Mouse (Mus musculus) midbrain, embryonic 15.5 days (tissue): ENCODE results near the gene Xpo6. TPM values are rescaled to one million over a fixed set of nuclear protein-coding genes. Genes with fewer than 3 reads are reported as not detected.

Experiments
- ATAC-seq: fragments of 200-750 bp; cut with Nextera tagmentation; replicated peaks from 2 replicates; pipeline ENCODE4 v1.8.0; 2017; ENCODE audit warnings: moderate TSS enrichment
- H3K27ac ChIP-seq: fragments of 300-500 bp; sonication (generic); 2 replicates; pipeline ENCODE4 v1.5.1; 2015; ENCODE audit warnings: mild to moderate bottlenecking, inconsistent platforms
- H3K27me3 ChIP-seq: fragments of 300-500 bp; sonication (generic); replicated peaks from 2 replicates; pipeline ENCODE4 v1.6.1; 2015; ENCODE audit warnings: inconsistent platforms
- H3K36me3 ChIP-seq: fragments of 300-500 bp; sonication (generic); replicated peaks from 2 replicates; pipeline ENCODE4 v1.6.1; 2015; ENCODE audit warnings: inconsistent platforms
- H3K4me1 ChIP-seq: fragments of 300-500 bp; sonication (generic); 2 replicates; pipeline ENCODE4 v1.6.1; 2015; ENCODE audit warnings: inconsistent platforms
- H3K4me2 ChIP-seq: fragments of 300-500 bp; sonication (generic); 2 replicates; pipeline ENCODE4 v1.6.1; 2015; ENCODE audit warnings: inconsistent platforms, mild to moderate bottlenecking, moderate library complexity
- H3K4me3 ChIP-seq: fragments of 300-500 bp; sonication (generic); 2 replicates; pipeline ENCODE4 v1.5.1; 2015; ENCODE audit warnings: mild to moderate bottlenecking, inconsistent platforms
- H3K9ac ChIP-seq: fragments of 300-500 bp; sonication (generic); 2 replicates; pipeline ENCODE4 v1.6.1; 2015; ENCODE audit warnings: mild to moderate bottlenecking, inconsistent platforms
- H3K9me3 ChIP-seq: fragments of 300-500 bp; sonication (generic); 2 replicates; pipeline ENCODE4 v1.6.1; 2016; ENCODE audit warnings: inconsistent platforms
- WGBS: fragments of 180-500 bp; shearing (Covaris S2); methylation state at CpG from one replicate; pipeline ENCODE4 v1.1.7; 2015; ENCODE audit warnings: mixed read lengths; 5-methylcytosine and 5-hydroxymethylcytosine counted together
- polyA plus RNA-seq: library from polyadenylated mRNA; unstranded; fragments of >200 nt; fragmentation: Nextera tagmentation; extraction: Ambion mirVana; gene quantifications from 2 replicates; pipeline ENCODE4 v1.2.1, GENCODE M21; 2015

The Xpo6 gene
- polyA plus RNA-seq, 1 experiment from 2014 or later = 55.7 TPM

DNA sequence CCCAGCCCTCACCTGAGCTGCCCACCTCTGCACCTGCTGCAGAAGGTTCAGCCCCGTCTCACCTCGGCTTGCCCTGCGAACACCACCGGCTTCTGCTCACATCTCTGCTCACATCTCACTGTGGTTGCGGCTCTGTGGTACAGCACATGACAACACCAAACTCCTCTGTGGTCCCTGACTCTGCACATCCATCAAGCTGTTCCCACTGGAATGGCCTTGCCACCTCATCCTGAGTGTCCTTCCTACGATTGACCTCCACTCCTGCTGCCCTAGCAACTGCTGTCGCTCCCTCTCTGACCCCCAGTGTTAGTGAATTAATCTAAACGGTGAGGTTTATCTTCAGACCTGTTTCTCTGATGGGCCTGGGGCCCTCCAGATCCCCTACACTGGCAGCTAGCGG is 115.1 kb downstream of the Xpo6 start:
- Histone ChIP-seq H3K9me3 (no peaks in the 10 kb centered on the region), H3K4me2 (no peak overlapping the region), H3K36me3 (no peaks in the 10 kb centered on the region), H3K27ac (no peak overlapping the region), H3K9ac (no peak overlapping the region), H3K4me3 (no peak overlapping the region), H3K4me1 (peaks cover 38% of the 10 kb centered on the region), H3K27me3 (peaks cover 30% of the 10 kb centered on the region; the same call in 1 of the 2 replicates)
- WGBS = 91% methylated on average over 9 of the region's 9 CpGs
- no peak for ATAC-seq

DNA sequence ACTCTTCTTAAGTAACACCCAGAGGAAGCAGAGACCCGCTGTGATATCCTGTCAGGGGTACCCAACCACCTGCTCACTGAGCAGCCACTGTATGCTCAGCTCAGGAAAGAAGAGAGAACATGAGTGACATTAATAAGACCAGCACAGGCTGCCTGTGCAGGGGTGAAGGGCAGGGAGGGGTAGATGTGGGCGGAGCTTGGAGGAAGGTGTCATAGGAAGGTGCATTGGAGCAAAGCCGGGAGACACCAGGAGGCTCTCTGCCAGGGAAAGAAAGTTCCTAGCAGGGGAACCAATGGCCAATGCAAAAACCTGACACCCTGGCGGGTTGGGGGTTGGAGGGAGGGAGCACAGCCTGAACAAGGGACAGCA is 116.3 kb downstream of the Xpo6 start:
- 13% methylated on average over 4 of the region's 4 CpGs for WGBS
- Histone ChIP-seq H3K9me3 (no peaks in the 10 kb centered on the region), H3K27me3 (peaks cover 30% of the 10 kb centered on the region; the same call in 1 of the 2 replicates), H3K9ac (no peak overlapping the region), H3K4me3 (no peak overlapping the region), H3K27ac (no peak overlapping the region), H3K4me2 (no peak overlapping the region), H3K4me1 (peaks cover 38% of the 10 kb centered on the region), H3K36me3 (no peaks in the 10 kb centered on the region)
- ATAC-seq = 0 out of 2 replicates have a peak, but pooled peaks have one; percentile 17

DNA sequence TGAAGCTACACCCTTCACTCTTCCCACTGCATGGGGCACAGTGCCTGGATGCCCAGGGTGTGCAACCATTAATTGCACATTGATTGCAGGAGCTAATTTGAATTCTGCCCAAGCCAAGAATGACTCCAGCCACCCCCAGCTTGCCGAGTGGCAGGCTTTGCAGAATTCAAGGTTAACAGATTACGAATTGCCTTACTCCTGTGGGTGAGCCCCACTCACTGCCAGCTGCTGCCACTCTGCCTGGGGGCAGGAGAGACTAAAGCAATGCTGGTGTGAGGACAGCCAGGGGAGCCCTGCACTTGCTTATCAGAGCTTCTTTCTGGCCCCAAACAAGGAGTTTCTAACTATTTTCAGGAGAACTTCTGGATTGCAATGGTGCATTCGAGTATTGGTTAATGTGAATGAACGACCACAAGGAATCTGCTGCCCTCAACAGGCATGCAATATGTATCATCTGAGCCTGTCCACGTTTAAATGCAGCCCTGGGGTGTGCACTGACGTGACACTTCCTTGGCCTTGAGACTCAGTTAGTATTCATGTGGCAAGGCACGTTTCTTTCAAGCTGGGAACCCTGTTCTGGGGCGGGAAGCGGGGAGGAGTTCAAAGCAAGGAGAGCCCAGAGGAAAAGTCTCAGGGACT is 116.8 kb downstream of the Xpo6 start:
- WGBS = 14% methylated on average over 9 of the region's 9 CpGs
- Histone ChIP-seq H3K9ac (no peak overlapping the region), H3K9me3 (no peaks in the 10 kb centered on the region), H3K27ac (no peak overlapping the region), H3K4me2 (no peak overlapping the region; the same call in 1 of the 2 replicates), H3K27me3 (peaks cover 30% of the 10 kb centered on the region; the same call in 1 of the 2 replicates), H3K36me3 (no peaks in the 10 kb centered on the region), H3K4me3 (no peak overlapping the region), H3K4me1 (peaks cover 38% of the 10 kb centered on the region)
- ATAC-seq = no peak

DNA sequence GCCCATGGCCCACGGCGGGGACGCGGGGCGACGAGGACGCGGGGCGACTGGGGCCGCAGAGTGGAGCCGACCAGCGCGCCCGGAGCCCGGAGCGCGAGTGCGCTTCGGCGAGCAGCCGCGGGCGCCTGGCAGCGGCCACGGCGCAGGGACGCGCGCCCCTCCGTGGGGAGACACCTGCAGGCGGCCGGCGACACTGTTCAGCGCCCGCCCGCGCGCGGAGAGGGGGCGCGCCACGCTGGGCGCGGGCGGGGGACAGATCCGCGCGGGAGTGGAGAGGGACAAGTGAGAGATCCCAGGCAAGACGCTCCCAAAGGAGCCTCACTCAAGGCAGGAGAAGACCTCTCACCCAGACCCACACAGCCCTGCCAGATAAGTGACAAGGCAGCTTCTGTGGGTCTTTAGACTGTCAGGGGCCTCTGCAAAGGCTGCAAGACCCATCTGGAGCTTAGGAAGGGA is 118.0 kb downstream of the Xpo6 start, which contains the start of gene Gsg1l:
TSS of gene Gsg1l (minus strand) at position 126 of the 456 bp plus-strand sequence.
- peak; percentile 70 for ATAC-seq
- WGBS = under 1% methylated on average over 48 of the region's 49 CpGs

DNA sequence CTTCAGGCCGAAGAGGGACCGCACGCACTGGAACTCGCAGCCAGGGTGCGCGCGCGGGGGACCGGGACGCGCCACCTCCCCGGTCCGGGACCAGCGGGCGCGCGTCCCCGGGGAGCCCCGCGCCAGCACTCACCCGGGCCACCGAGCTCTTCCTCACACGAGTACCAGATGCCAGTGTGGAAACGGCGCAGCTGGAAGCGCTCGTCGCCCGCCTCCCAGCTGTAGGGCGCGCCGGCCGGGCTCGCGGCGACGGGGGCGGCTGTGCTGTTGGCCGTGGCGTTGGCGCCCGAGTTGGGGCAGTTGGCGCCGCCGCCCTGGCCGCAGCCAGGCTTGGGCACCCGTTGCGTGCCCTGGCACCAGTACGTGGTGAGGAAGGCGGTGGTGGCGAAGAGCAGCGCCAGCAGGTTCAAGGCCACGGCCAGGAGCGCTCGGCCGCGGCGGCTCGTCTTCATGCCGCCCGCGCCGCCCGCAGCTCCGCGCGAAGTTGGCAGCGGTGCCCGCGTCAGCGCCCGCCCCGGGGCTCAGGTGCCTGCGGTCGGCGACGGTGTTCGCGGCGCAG is 118.5 kb downstream of the Xpo6 start:
- Histone ChIP-seq H3K36me3 (no peaks in the 10 kb centered on the region), H3K27ac (peak overlapping the region; percentile 22; the same call in 1 of the 2 replicates), H3K27me3 (peaks cover 30% of the 10 kb centered on the region; the same call in 1 of the 2 replicates), H3K9me3 (no peaks in the 10 kb centered on the region), H3K4me2 (peak overlapping the region; percentile 90), H3K4me3 (peak overlapping the region; percentile 60), H3K9ac (peak overlapping the region; percentile 40), H3K4me1 (peaks cover 37% of the 10 kb centered on the region)
- ATAC-seq = peak; percentile 35
- under 1% methylated on average over 62 of the region's 80 CpGs for WGBS

More for the DNA sequence above, 118.0 kb downstream of the Xpo6 start, which contains the start of gene Gsg1l:
- no peaks in the 10 kb centered on the region for H3K36me3 ChIP-seq
- H3K4me1 ChIP-seq = peaks cover 38% of the 10 kb centered on the region
- peaks cover 30% of the 10 kb centered on the region; the same call in 1 of the 2 replicates for H3K27me3 ChIP-seq
- H3K4me3 ChIP-seq = peak within 1 kb of the TSS; percentile 60
- H3K4me2 ChIP-seq = peak within 1 kb of the TSS; percentile 90
- H3K9ac ChIP-seq = peak within 1 kb of the TSS; percentile 40
- no peaks in the 10 kb centered on the region for H3K9me3 ChIP-seq
- peak within 1 kb of the TSS; percentile 22 for H3K27ac ChIP-seq

DNA sequence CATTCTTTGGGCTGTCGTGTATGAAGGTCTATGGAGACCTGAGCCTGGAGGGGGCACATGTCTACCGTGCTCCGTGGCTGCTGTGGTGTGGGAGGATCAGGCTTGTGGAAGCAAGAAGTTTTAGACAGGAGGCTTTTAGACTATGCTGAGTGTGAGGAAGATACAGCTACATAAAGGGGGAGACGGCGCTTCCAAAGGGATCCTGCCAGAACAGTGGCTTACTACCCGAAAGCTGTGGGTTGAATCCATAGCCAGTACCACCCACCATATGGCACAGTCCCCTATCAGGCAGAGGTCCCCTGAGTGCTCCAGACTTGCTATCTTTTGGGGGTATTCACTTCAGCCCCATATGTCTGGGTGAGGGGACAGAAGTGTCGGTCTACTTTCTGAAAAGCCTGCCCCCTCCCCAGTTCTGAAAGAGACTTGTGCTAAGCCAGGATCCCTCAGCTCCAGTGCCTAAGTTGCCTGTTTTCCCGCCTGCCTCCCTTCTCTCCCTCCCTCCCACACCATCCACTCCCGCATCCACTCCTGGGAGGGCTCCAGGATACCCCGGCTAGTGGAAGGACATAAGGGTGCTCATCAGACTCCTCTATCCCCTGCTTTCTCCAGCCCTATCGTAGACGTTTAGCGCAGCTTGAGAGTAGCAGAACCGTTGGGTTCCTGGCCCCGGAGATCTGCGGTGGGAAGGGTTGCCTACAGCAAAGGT is 119.2 kb downstream of the Xpo6 start:
- H3K4me1 ChIP-seq = peaks cover 29% of the 10 kb centered on the region
- no peak overlapping the region for H3K27ac ChIP-seq
- no peaks in the 10 kb centered on the region for H3K36me3 ChIP-seq
- no peaks in the 10 kb centered on the region for H3K9me3 ChIP-seq
- H3K4me2 ChIP-seq = peak overlapping the region; percentile 90
- 17% methylated on average over 16 of the region's 16 CpGs for WGBS
- peak overlapping the region; percentile 40 for H3K9ac ChIP-seq
- H3K27me3 ChIP-seq = peaks cover 30% of the 10 kb centered on the region; the same call in 1 of the 2 replicates
- ATAC-seq = peak; percentile 7; the same call in 1 of the 2 replicates
- peak overlapping the region; percentile 60 for H3K4me3 ChIP-seq

DNA sequence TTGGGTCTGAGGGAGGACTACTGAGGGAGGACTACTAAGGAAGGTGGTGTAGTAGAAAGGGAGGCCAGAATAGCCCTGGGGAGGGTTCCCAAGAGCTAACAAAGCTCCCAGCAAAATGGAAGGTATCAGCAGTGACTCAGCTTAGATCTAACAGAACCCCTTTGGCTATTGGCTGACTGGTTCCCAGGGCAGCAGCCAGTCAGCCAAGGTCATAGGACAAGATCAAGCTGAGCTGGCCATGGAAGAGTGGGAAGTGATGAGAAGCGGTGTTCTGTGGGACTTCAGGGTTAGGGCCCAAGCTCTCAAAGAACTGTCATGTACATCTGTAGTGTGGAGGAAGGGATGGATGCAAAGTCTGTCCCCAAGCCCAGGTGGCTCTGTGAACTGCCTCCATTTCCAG is 123.4 kb downstream of the Xpo6 start:
- Histone ChIP-seq H3K27ac (no peak overlapping the region), H3K9me3 (no peaks in the 10 kb centered on the region), H3K4me2 (no peak overlapping the region), H3K36me3 (no peaks in the 10 kb centered on the region), H3K27me3 (peaks cover 10% of the 10 kb centered on the region; the same call in 1 of the 2 replicates), H3K4me1 (peaks cover 6% of the 10 kb centered on the region), H3K4me3 (no peak overlapping the region), H3K9ac (no peak overlapping the region)
- no peak for ATAC-seq
- WGBS = 80% methylated on average over 1 of the region's 1 CpGs

DNA sequence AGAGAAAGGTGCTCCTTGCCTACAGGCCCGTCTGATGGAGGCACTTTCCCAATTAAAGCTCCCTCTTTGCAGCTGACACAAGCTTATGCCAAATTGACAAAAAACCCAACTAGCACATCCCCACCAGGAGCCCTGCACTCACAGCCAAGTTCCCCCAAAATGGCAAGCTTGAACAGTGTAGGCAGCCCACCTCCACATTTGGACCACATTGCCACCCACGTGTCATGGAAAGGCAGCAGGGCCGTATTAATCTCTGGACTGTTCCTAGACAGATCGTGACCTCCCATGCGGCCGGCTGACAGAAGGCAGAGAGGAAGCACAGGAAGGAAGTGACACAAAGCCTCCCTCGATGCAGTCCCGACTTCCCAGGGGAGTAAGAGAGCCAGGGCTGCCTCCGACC is 125.2 kb downstream of the Xpo6 start:
- Histone ChIP-seq H3K36me3 (no peaks in the 10 kb centered on the region), H3K4me1 (no peaks in the 10 kb centered on the region), H3K27me3 (no peaks in the 10 kb centered on the region), H3K27ac (no peak overlapping the region), H3K9me3 (no peaks in the 10 kb centered on the region), H3K4me3 (no peak overlapping the region), H3K4me2 (no peak overlapping the region), H3K9ac (no peak overlapping the region)
- no peak for ATAC-seq
- 70% methylated on average over 9 of the region's 9 CpGs for WGBS

DNA sequence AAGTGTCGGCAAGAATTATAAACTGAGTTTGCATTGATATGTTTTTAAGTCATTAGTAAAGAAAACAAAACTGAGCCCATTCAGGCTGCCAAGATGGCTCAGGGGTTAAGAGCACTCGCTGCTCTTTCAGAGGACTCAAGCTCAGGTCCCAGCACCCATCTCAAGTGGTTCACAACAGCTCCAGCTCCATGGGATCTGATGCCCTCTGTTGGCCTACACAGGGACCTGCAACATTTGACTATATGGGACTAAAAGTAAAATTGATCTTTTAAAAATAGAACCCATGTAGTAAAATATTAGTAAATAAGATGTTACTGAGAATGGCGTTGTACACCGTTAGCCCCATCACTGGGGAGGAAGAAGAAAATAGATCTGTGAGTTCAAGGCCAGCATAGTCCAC is 130.0 kb downstream of the Xpo6 start:
- Histone ChIP-seq H3K9me3 (no peaks in the 10 kb centered on the region), H3K9ac (no peak overlapping the region), H3K27me3 (no peaks in the 10 kb centered on the region), H3K27ac (no peak overlapping the region), H3K36me3 (no peaks in the 10 kb centered on the region), H3K4me2 (no peak overlapping the region), H3K4me1 (no peaks in the 10 kb centered on the region), H3K4me3 (no peak overlapping the region)
- WGBS = 94% methylated on average over 4 of the region's 4 CpGs
- no peak for ATAC-seq

DNA sequence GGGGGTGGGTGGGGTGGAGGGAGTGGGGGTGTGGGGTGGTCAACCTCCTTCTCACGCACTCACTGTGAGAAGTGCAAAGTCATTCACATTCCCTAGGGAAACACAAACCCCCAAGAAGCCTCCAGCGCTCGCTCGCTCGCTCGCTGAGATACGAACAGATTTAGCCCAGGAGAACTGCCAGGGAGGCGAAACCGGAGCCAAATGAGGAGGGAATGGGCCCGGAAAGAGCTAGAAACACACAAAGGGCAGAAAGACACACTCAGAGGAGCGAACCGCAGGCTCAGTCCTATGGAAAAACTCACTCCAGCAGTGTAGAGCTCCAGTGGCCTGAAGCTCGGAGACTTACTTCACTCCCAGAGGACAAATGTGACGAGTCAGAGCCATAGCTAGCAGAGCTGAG is 133.5 kb downstream of the Xpo6 start:
- no peak for ATAC-seq
- Histone ChIP-seq H3K27ac (no peak overlapping the region), H3K4me2 (no peak overlapping the region)

DNA sequence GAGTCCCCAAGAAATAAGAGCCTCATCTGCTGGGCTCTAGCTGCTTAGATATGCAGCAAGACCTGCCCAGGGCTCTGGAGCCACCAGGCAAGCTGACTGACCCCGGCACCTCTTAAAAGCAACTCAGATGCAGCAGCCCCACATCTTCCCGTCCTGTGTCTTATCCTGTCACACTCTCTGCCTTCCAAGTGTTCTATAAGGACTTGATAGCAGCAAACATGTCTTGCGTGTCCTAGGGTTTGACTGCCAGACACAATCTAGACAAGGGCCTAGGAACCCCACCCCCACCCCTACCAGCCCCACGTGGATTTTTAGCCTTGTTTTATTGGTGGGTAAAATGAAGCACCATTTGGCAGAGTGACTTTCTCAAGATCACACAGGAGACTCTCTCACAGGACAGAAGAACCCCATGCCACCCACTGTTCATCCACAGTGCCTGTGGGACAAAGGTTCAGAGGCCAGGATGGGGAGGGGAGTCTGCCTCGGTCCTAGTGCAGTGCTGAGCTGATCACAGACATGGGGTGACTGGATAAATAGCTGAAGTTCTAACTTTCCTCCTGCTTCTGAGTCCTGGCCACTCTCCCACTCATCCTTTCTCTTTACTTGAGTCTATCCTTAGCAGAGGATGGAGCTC is 134.9 kb downstream of the Xpo6 start:
- H3K4me2 ChIP-seq = no peak overlapping the region
- 72% methylated on average over 5 of the region's 5 CpGs for WGBS
- no peak for ATAC-seq
- H3K4me1 ChIP-seq = no peaks in the 10 kb centered on the region
- no peak overlapping the region for H3K9ac ChIP-seq
- H3K27me3 ChIP-seq = no peaks in the 10 kb centered on the region
- H3K9me3 ChIP-seq = no peaks in the 10 kb centered on the region
- H3K4me3 ChIP-seq = no peak overlapping the region
- H3K27ac ChIP-seq = no peak overlapping the region
- H3K36me3 ChIP-seq = no peaks in the 10 kb centered on the region

More for the DNA sequence above, 133.5 kb downstream of the Xpo6 start:
- no peak overlapping the region for H3K4me3 ChIP-seq
- no peaks in the 10 kb centered on the region for H3K27me3 ChIP-seq
- no peaks in the 10 kb centered on the region for H3K4me1 ChIP-seq
- WGBS = 58% methylated on average over 14 of the region's 14 CpGs
- no peaks in the 10 kb centered on the region for H3K9me3 ChIP-seq
- H3K9ac ChIP-seq = no peak overlapping the region
- H3K36me3 ChIP-seq = no peaks in the 10 kb centered on the region

DNA sequence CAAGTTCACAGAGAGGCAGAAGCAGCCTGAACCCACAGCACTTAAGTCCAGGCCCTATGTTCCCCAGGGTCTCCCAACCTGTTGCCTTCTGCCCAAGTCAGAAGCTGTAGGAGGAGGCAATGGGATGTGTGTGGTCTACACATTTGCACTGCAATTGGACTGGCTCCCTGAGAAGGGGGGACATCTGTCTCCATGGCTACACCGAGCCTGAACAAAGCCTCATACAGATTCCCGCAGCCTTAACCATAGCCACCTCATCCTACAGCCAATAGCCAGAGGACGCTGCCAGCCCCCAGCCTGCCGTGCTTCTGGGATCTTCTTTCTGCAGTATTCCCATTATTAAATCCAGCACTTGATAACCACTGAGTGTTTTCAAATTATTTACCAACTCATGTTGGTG is 138.1 kb downstream of the Xpo6 start:
- WGBS = 22% methylated on average over 4 of the region's 4 CpGs
- no peak overlapping the region for H3K27ac ChIP-seq
- no peak overlapping the region for H3K4me3 ChIP-seq
- no peak overlapping the region for H3K9ac ChIP-seq
- H3K9me3 ChIP-seq = no peaks in the 10 kb centered on the region
- peaks cover 9% of the 10 kb centered on the region for H3K4me1 ChIP-seq
- H3K27me3 ChIP-seq = no peaks in the 10 kb centered on the region
- no peak for ATAC-seq
- H3K4me2 ChIP-seq = no peak overlapping the region
- no peaks in the 10 kb centered on the region for H3K36me3 ChIP-seq
